Mouse (Mus musculus): ENCODE data around the gene Tubb2b.

DNA sequence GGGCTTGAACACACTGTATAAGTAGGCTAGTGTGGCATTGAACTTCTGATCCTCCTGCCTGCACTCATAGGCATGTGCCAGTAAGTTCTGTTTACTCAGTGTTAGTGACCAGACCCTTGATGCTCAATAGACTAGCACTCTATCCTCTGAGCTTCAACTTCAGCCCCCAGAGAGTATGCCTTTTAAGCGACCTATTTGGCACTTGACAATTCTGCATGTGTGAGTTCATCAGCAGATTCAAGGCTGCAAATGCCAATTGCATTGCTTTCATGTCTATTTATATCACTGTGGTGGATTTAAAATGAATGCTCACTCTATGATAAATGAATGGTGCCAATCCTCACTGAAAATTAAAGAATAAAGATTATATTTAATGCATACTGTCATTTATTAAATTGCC lies 24.9 kb downstream of the Tubb2b start:
- TF ChIP-seq ZNF384 (IDR thresholded peaks at IDR 0.05; ENCODE audit: low read depth, low read length) (no peak), CHD2 (IDR thresholded peaks at IDR 0.05; ENCODE audit: low read depth, low read length) (no peak), MAFK (IDR thresholded peaks at IDR 0.05; ENCODE audit: insufficient read depth, low read depth, low read length) (no peak)
